Mouse (Mus musculus) liver, postnatal 0 days (tissue): ENCODE data around the gene Trim10. TPM values are rescaled to one million over a fixed set of nuclear protein-coding genes. Genes with fewer than 3 reads are reported as not detected.

ENCODE experiments used
- ATAC-seq: fragments of 200-750 bp; cut with Nextera tagmentation; 2 replicates; pipeline ENCODE4 v1.8.0; 2017; ENCODE audit warnings: mild to moderate bottlenecking, moderate library complexity
- DNase-seq: peaks from one replicate; pipeline ENCODE4 v3.0.0-alpha.2; 2016
- H3K27ac ChIP-seq: fragments of 300-500 bp; sonication (generic); 2 replicates; pipeline ENCODE4 v1.5.1; 2014; ENCODE audit warnings: antibody characterized with exemption, moderate library complexity, mild to moderate bottlenecking, low read depth
- H3K27me3 ChIP-seq: fragments of 300-500 bp; sonication (generic); 2 replicates; pipeline ENCODE4 v1.6.1; 2014; ENCODE audit warnings: low read length, control low read depth, mixed read lengths; ENCODE audit not compliant: insufficient read depth
- H3K36me3 ChIP-seq: fragments of 300-500 bp; sonication (generic); replicated peaks from 2 replicates; pipeline ENCODE4 v1.6.1; 2014; ENCODE audit warnings: mild to moderate bottlenecking, control low read depth, low read length, moderate library complexity, mixed read lengths; ENCODE audit not compliant: insufficient read depth
- H3K4me1 ChIP-seq: fragments of 300-500 bp; sonication (generic); 2 replicates; pipeline ENCODE4 v1.6.1; 2014; ENCODE audit warnings: antibody characterized with exemption, mild to moderate bottlenecking, control low read depth; ENCODE audit not compliant: insufficient read depth
- H3K4me2 ChIP-seq: fragments of 300-500 bp; sonication (generic); 2 replicates; pipeline ENCODE4 v1.6.1; 2014; ENCODE audit warnings: low read depth, mild to moderate bottlenecking, low read length, moderate library complexity, mixed read lengths
- H3K4me3 ChIP-seq: fragments of 300-500 bp; sonication (generic); 2 replicates; pipeline ENCODE4 v1.5.1; 2014; ENCODE audit warnings: low read depth, low read length
- H3K9ac ChIP-seq: fragments of 300-500 bp; sonication (generic); replicated peaks from 2 replicates; pipeline ENCODE4 v1.6.1; 2014; ENCODE audit warnings: mild to moderate bottlenecking, moderate library complexity
- H3K9me3 ChIP-seq: fragments of 300-500 bp; sonication (generic); 2 replicates; pipeline ENCODE4 v1.6.1; 2016; ENCODE audit warnings: mild to moderate bottlenecking, control low read depth, low read length, mixed read lengths
- CTCF ChIP-seq: sonication (generic); IDR thresholded peaks from 2 replicates; pipeline ENCODE4 v1.5.1; 2016; ENCODE audit warnings: antibody characterized with exemption, low read depth
- EP300 ChIP-seq: IDR thresholded peaks from 2 replicates; pipeline ENCODE4 v1.6.1; 2016; ENCODE audit warnings: antibody characterized with exemption, low read depth, mild to moderate bottlenecking
- WGBS: fragments of 180-500 bp; shearing (Covaris S2); extraction: QIAGEN DNeasy Blood & Tissue Kit; methylation state at CpG from one replicate; pipeline ENCODE4 v1.1.7; 2014; ENCODE audit not compliant: insufficient replicate concordance; 5-methylcytosine and 5-hydroxymethylcytosine counted together
- polyA plus RNA-seq: library from polyadenylated mRNA; unstranded; fragments of >200 nt; fragmentation: Nextera tagmentation; extraction: Ambion mirVana; gene quantifications from 2 replicates; pipeline ENCODE4 v1.2.1, GENCODE M21; 2015

The Trim10 gene
- polyA plus RNA-seq, 1 experiment from 2014 or later = 86.7 TPM

DNA sequence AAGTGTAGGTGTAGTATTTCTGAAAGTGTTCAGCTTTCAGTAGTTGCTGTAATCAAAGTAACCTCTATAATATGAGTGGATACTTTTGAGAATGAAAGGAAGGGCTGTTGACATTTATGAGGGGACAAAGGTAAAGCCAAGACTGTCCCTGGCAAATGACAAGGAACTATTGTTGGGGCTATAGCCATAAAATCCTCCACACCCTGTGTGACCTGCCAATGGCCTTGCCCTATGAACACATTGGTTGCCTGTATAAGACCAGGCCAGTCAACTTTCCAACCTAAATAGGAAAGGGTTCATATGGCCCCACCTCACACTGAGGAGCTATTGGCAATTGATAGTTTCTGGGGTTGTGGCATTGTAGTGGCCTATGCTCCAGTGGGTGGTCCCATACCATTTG is 27.7 kb downstream of the Trim10 start:
- H3K4me2 ChIP-seq = no peak overlapping the region
- H3K27ac ChIP-seq = no peak overlapping the region
- no peaks in the 10 kb centered on the region for H3K36me3 ChIP-seq
- no peaks in the 10 kb centered on the region for H3K9me3 ChIP-seq
- TF ChIP-seq EP300 (no peak), CTCF (no peak)
- no peak overlapping the region for H3K9ac ChIP-seq
- DNase-seq (no peak), ATAC-seq (no peak)
- no peaks in the 10 kb centered on the region for H3K4me1 ChIP-seq
- no peaks in the 10 kb centered on the region for H3K27me3 ChIP-seq
- H3K4me3 ChIP-seq = no peak overlapping the region

DNA sequence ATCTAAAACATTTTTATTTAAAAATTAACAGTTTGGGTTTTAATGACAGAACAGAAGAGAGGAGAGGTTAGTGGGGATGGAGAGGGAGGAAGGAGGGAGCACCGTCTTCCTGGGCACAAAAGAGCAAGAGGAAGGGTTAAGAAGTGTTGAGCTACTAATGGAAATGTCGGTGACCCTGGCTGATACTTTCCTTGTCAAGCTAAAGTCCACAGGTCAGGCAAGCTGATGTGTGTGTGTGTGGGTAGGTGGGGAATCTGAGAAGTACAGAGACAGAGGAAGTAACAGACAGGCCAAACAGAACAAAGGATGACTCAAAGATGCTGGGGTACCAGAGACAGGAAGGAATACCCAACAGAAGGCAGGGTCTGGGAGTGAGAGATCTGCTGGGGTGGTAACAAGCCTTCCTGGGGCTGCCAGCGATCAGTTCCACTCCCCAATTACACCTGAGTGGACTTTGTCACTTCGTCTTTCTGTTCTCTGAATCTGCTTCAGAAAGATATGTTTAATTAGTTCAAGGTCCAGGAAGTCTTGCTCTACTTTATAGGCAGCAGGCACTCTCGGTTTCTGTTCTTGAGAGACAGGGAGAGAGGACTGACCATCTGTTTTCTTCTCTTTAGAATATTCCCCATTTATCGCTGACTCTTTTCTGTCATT is 28.3 kb downstream of the Trim10 start, which contains the start of gene Trim31:
TSS of gene Trim31 (plus strand) at position 567 of the 654 bp plus-strand sequence.
- Histone ChIP-seq H3K9me3 (no peaks in the 10 kb centered on the region), H3K4me3 (no peak within 1 kb of the TSS), H3K36me3 (no peaks in the 10 kb centered on the region), H3K4me2 (no peak within 1 kb of the TSS), H3K27ac (no peak within 1 kb of the TSS), H3K9ac (no peak within 1 kb of the TSS), H3K4me1 (no peaks in the 10 kb centered on the region), H3K27me3 (no peaks in the 10 kb centered on the region)
- WGBS = 57% methylated on average over 6 of the region's 6 CpGs
- TF ChIP-seq CTCF = no peak
- TF ChIP-seq EP300 = no peak
- DNase-seq = no peak
- ATAC-seq = no peak

DNA sequence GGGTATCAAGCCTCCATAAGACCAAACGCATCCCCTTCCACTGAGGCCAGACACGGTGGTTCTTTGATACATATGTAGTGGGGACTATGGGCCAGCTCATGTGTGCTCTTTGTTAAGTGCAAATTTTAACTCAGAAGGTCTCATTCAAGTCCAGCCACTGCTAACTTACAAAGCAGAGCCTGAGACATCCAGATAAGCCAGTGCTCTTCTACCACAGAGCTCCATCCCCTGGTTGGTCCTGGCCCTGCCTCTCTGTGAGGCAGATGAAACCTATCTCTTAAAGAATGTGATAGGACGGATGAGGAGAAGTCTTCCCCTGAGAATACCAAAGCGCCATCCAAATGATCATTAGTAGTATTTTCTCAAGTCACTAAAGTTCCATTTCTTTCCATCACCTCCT is 30.0 kb downstream of the Trim10 start:
- DNase-seq (no peak), ATAC-seq (no peak)
- Histone ChIP-seq H3K4me2 (no peak overlapping the region), H3K27ac (no peak overlapping the region), H3K36me3 (no peaks in the 10 kb centered on the region), H3K4me3 (no peak overlapping the region), H3K9ac (no peak overlapping the region), H3K27me3 (no peaks in the 10 kb centered on the region), H3K9me3 (no peaks in the 10 kb centered on the region), H3K4me1 (no peaks in the 10 kb centered on the region)
- WGBS = 69% methylated on average over 4 of the region's 4 CpGs
- TF ChIP-seq CTCF (no peak), EP300 (no peak)

DNA sequence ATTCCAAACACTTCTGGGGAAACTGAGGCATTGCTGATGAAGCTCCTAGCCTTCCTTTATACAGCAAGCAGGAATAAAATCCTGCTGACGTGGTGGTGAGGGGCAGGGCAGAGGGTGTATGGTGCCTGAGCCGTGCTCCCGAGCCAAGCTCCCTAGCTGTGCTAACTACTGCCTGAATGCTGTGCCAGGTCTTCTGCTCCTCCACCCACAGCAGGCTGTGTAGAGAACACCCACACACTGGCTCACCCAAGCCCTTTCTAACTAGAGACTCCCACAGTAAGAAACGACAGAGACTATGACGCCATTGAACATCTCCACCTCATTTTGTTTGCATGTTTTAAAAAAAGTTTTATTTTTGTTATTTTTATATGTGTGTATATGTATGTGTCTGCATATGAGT is 30.6 kb downstream of the Trim10 start:
- H3K36me3 ChIP-seq = no peaks in the 10 kb centered on the region
- 76% methylated on average over 5 of the region's 5 CpGs for WGBS
- H3K4me3 ChIP-seq = no peak overlapping the region
- TF ChIP-seq CTCF (no peak), EP300 (no peak)
- H3K4me1 ChIP-seq = no peaks in the 10 kb centered on the region
- DNase-seq (no peak), ATAC-seq (no peak)
- H3K27ac ChIP-seq = no peak overlapping the region
- no peaks in the 10 kb centered on the region for H3K9me3 ChIP-seq
- no peak overlapping the region for H3K4me2 ChIP-seq
- H3K9ac ChIP-seq = no peak overlapping the region
- H3K27me3 ChIP-seq = no peaks in the 10 kb centered on the region

DNA sequence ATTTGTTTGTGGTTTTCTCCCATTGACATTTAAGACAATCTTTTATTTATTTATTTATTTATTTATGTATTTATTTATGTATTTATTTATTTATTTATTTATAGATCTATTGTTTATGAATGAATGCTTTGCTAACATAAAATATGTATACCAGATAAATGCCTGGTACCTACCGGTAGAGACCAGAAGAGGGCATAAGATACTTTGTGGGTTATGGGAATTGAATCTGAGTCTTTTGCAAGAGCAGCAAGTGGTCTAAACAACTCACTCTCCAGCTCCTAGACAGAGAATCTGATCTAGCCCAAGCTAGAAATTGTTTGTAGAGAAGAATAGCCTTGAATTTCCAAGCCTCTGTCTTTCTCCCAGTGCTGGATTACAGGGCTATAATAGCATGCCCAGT is 31.3 kb downstream of the Trim10 start:
- no peaks in the 10 kb centered on the region for H3K4me1 ChIP-seq
- no peak overlapping the region for H3K27ac ChIP-seq
- H3K27me3 ChIP-seq = no peaks in the 10 kb centered on the region
- 16% methylated on average over 1 of the region's 1 CpGs for WGBS
- no peak overlapping the region for H3K4me2 ChIP-seq
- DNase-seq (no peak), ATAC-seq (no peak)
- no peaks in the 10 kb centered on the region for H3K9me3 ChIP-seq
- H3K36me3 ChIP-seq = no peaks in the 10 kb centered on the region
- no peak overlapping the region for H3K9ac ChIP-seq
- TF ChIP-seq CTCF (peak; percentile 32; the same call in 1 of the 2 replicates), EP300 (no peak)
- H3K4me3 ChIP-seq = no peak overlapping the region

DNA sequence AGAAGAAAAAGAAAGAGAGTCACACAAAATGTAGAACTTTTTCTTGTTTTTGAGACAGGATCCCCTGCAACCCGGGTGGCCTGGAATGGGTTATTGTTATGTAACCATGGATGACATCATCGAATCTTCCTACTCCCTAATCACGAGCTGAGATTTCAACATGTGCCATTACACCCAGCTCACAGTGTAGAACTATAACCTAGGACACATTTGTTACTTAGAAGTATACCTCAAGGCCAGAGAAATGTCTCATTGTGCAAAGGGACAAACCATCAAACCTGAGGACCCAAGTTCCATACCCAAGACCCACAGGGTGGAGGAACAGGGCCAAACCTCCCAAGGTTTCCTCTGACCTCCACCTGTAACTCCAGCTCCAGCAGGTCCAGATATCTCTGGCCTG is 34.3 kb downstream of the Trim10 start:
- Histone ChIP-seq H3K27ac (no peak overlapping the region), H3K9ac (no peak overlapping the region), H3K4me3 (no peak overlapping the region), H3K4me2 (no peak overlapping the region), H3K9me3 (no peaks in the 10 kb centered on the region), H3K36me3 (no peaks in the 10 kb centered on the region), H3K27me3 (no peaks in the 10 kb centered on the region), H3K4me1 (no peaks in the 10 kb centered on the region)
- TF ChIP-seq EP300 = no peak
- TF ChIP-seq CTCF = no peak
- ATAC-seq = no peak
- WGBS = 40% methylated on average over 3 of the region's 3 CpGs
- no peak for DNase-seq

DNA sequence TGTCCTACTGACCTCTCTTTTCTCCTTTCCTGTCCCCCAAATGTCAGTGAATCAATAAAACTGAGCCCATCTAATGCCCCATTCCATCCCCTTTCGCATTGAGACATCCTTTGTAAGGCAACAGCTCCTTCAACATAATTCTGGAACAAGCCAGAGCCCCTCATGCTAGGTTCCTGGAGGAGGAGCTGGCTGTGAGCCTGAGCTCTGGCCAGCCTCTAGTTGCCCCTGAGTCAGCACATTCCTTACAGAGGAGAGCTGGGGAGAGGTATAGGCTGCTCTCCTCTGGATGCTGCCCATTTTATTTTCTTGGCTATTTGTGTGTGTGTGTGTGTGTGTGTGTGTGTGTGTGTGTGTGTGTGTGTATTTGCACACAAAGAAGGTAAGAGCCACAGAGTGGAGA is 38.9 kb downstream of the Trim10 start:
- DNase-seq = no peak
- no peaks in the 10 kb centered on the region for H3K36me3 ChIP-seq
- ATAC-seq = no peak
- no peak for TF ChIP-seq CTCF
- no peak for TF ChIP-seq EP300
- H3K27me3 ChIP-seq = no peaks in the 10 kb centered on the region
- H3K4me1 ChIP-seq = no peaks in the 10 kb centered on the region
- WGBS = 43% methylated on average over 1 of the region's 1 CpGs
- no peak overlapping the region for H3K9ac ChIP-seq
- H3K4me3 ChIP-seq = no peak overlapping the region
- no peak overlapping the region for H3K27ac ChIP-seq
- no peak overlapping the region for H3K4me2 ChIP-seq
- H3K9me3 ChIP-seq = no peaks in the 10 kb centered on the region
